Mouse (Mus musculus): ENCODE results near the gene Olfr649.

Gene Olfr649

GRCm38 (mm10) chr7:104195885-104196284, at the start of gene Olfr649:
TSS of gene Olfr649 (minus strand) at chr7:104195985.
- DNase-seq = no peak

- DNase-seq = peak; percentile 73 to 88
These were observed 48.7 kb upstream of the Olfr649 start, which contains the start of gene Trim34a for GRCm38 (mm10) chr7:104244287-104245181. TSS of gene Trim34a (plus strand) at chr7:104244457.

- DNase-seq = no peak
These were observed 47.8 kb upstream of the Olfr649 start for GRCm38 (mm10) chr7:104243616-104244015.

GRCm38 (mm10) chr7:104240857-104241256, 45.1 kb upstream of the Olfr649 start:
- DNase-seq = no peak

GRCm38 (mm10) chr7:104231203-104231602, 35.4 kb upstream of the Olfr649 start:
- peak in 1 of 2 experiments; percentile 69 for DNase-seq

GRCm38 (mm10) chr7:104218701-104219569, 23.1 kb upstream of the Olfr649 start, which contains the start of gene Trim6:
TSS of gene Trim6 (plus strand) at chr7:104218793.
- DNase-seq = peak; percentile 92 to 94

- DNase-seq = no peak
These were observed 22.1 kb upstream of the Olfr649 start for GRCm38 (mm10) chr7:104217881-104218280.

GRCm38 (mm10) chr7:104216011-104216535, 20.3 kb upstream of the Olfr649 start:
- DNase-seq = no peak

GRCm38 (mm10) chr7:104206197-104206596, 10.4 kb upstream of the Olfr649 start:
- DNase-seq = no peak

GRCm38 (mm10) chr7:104199822-104200221, 4.0 kb upstream of the Olfr649 start:
- DNase-seq = peak; percentile 78 to 89

GRCm38 (mm10) chr7:104191275-104191674, 4.5 kb downstream of the Olfr649 start:
- no peak for DNase-seq

- no peak for DNase-seq
These were observed 12.5 kb downstream of the Olfr649 start, which contains the start of gene Olfr648 for GRCm38 (mm10) chr7:104183292-104183691. TSS of gene Olfr648 (minus strand) at chr7:104183392.

- DNase-seq = no peak
These were observed 16.7 kb downstream of the Olfr649 start for GRCm38 (mm10) chr7:104179074-104179473.

GRCm38 (mm10) chr7:104178422-104179054, 17.2 kb downstream of the Olfr649 start:
- no peak for DNase-seq

GRCm38 (mm10) chr7:104175085-104175484, 20.7 kb downstream of the Olfr649 start:
- no peak for DNase-seq

- no peak for DNase-seq
These were observed 26.1 kb downstream of the Olfr649 start for GRCm38 (mm10) chr7:104169634-104170204.

- DNase-seq = no peak
These were observed 28.7 kb downstream of the Olfr649 start for GRCm38 (mm10) chr7:104167105-104167504.

GRCm38 (mm10) chr7:104150456-104150855, 45.3 kb downstream of the Olfr649 start, which contains the start of gene Ubqlnl:
TSS of gene Ubqlnl (minus strand) at chr7:104150556.
- no peak for DNase-seq

- DNase-seq = no peak
These were observed 52.6 kb downstream of the Olfr649 start, which contains the start of gene Ubqln3 for GRCm38 (mm10) chr7:104143179-104143578. TSS of gene Ubqln3 (minus strand) at chr7:104143279.
